Mouse (Mus musculus) cerebellum, adult 2 months (tissue): ENCODE measurements around the gene Moap1. TPM values are rescaled to one million over a fixed set of nuclear protein-coding genes. Genes with fewer than 3 reads are reported as not detected.

Experiments
- DNase-seq, 2 experiments: peaks; one replicate each; pipeline ENCODE4 v3.0.0; 2021
- H3K27ac ChIP-seq: fragments of 200-500 bp; 2 replicates; pipeline ENCODE4 v1.5.1; 2012; ENCODE audit warnings: low read length, control low read depth, inconsistent platforms; ENCODE audit not compliant: insufficient read depth
- H3K27me3 ChIP-seq: fragments of 200-500 bp; 2 replicates; pipeline ENCODE4 v1.6.1; 2012; ENCODE audit warnings: inconsistent platforms, mild to moderate bottlenecking, low read length, moderate library complexity; ENCODE audit not compliant: control insufficient read depth, insufficient read depth
- H3K4me1 ChIP-seq: fragments of 200-500 bp; 2 replicates; pipeline ENCODE4 v1.6.1; 2011; ENCODE audit warnings: low read length; ENCODE audit not compliant: control insufficient read depth, insufficient read depth
- H3K4me3 ChIP-seq: fragments of 200-500 bp; replicated peaks from 2 replicates; pipeline ENCODE3; 2011; ENCODE audit warnings: mild to moderate bottlenecking, low read depth, low read length, control low read depth; ENCODE audit not compliant: insufficient read depth
- CTCF ChIP-seq: fragments of 200-500 bp; IDR thresholded peaks from 2 replicates; pipeline ENCODE4 v1.5.1; 2011; ENCODE audit warnings: low read depth, mild to moderate bottlenecking, control low read depth, low read length, moderate library complexity, borderline replicate concordance; ENCODE audit not compliant: insufficient read depth
- POLR2A ChIP-seq: fragments of 200-500 bp; IDR thresholded peaks from 2 replicates; pipeline ENCODE4 v1.6.1; 2011; ENCODE audit warnings: low read length, control low read depth, borderline replicate concordance; ENCODE audit not compliant: insufficient read depth
- WGBS: fragments of 180-500 bp; shearing (Covaris S2); methylation state at CpG from one replicate; pipeline ENCODE4 v1.1.7; 2018; 5-methylcytosine and 5-hydroxymethylcytosine counted together
- polyA plus RNA-seq: library from polyadenylated mRNA; depleted of rRNA; stranded (reverse); fragments of >200 nt; gene quantifications from 2 replicates; pipeline ENCODE4 v1.2.3, GENCODE M21; 2012

The Moap1 gene
- polyA plus RNA-seq, 1 experiment = 11.9 TPM

GRCm38 (mm10) chr12:102757689-102758402, 14.4 kb upstream of the Moap1 start, which contains the start of the genes Gm28051, Gon7 and Ubr7:
TSS of gene Gm28051 (minus strand) at chr12:102757765.
TSS of gene Gon7 (minus strand) at chr12:102757803.
TSS of gene Ubr7 (plus strand) at chr12:102757967.
- WGBS = under 1% methylated on average over 73 of the region's 73 CpGs
- peak within 1 kb of the TSS; percentile 88 for H3K4me3 ChIP-seq
- peak; percentile 96 to 97 for DNase-seq
- 0 out of 2 replicates have a peak within 1 kb of the TSS, but pooled peaks have one; percentile 23 for H3K27ac ChIP-seq
- H3K4me1 ChIP-seq = peaks cover 5% of the 10 kb centered on the region
- TF ChIP-seq POLR2A = peak; percentile 67
- no peak for TF ChIP-seq CTCF
- no peaks in the 10 kb centered on the region for H3K27me3 ChIP-seq

- Histone ChIP-seq H3K27me3 (no peaks in the 10 kb centered on the region), H3K4me1 (peaks cover 5% of the 10 kb centered on the region), H3K4me3 (peak overlapping the region; percentile 88), H3K27ac (0 out of 2 replicates have a peak overlapping the region, but pooled peaks have one; percentile 20)
- TF ChIP-seq POLR2A (no peak), CTCF (no peak)
- DNase-seq = no peak
- WGBS = 1% methylated on average over 46 of the region's 46 CpGs
Measured at GRCm38 (mm10) chr12:102757055-102757688, 13.7 kb upstream of the Moap1 start.

DNA sequence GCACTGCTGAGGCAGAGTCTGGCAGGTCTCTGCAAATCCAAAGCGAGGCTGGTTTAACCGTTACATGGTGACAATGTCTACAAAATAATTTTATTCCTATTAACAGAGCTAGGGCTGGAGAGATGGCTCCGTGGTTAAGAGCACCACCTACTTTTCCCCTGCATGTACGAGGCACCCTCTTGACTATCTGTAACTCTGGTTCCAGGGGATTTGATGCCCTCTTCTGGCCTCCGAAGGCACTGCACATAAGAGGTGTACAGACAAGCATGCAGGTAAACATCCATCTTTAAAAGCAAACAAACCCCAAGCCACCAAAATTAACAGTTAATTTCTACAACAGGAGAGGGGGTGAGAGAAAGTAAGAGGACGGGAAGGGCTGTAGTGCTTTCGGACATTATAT, 12.8 kb upstream of the Moap1 start:
- 81% methylated on average over 7 of the region's 7 CpGs for WGBS
- TF ChIP-seq CTCF (peak; percentile 28; the same call in 1 of the 2 replicates), POLR2A (no peak)
- H3K4me3 ChIP-seq = no peak overlapping the region
- no peak overlapping the region for H3K27ac ChIP-seq
- no peak for DNase-seq
- H3K27me3 ChIP-seq = no peaks in the 10 kb centered on the region
- H3K4me1 ChIP-seq = peaks cover 5% of the 10 kb centered on the region

GRCm38 (mm10) chr12:102748256-102748655, 4.8 kb upstream of the Moap1 start:
- Histone ChIP-seq H3K4me3 (no peak overlapping the region), H3K27ac (no peak overlapping the region), H3K4me1 (no peaks in the 10 kb centered on the region; the same call in 1 of the 2 replicates), H3K27me3 (no peaks in the 10 kb centered on the region)
- no peak for DNase-seq
- WGBS = 85% methylated on average over 3 of the region's 3 CpGs
- TF ChIP-seq POLR2A = no peak
- no peak for TF ChIP-seq CTCF

DNA sequence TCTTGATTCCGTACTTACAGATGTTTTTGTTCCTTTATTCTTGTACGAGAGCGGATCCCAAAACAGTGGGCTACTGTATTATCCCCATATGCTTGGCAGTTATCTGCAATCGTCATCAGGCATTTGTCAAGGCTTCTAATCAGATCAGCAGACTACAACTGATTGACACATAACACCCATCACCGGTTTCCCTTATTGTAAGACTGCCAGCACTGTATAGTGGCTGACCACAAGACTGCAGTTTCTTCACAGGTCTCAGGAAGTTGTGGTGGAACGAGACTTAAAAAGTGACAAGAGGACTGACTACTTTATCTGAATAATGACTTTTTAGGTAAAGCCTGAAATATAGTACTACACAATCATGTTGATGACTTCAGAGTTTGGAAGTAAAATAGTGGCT, 1.4 kb upstream of the Moap1 start:
- 43% methylated on average over 6 of the region's 6 CpGs for WGBS
- Histone ChIP-seq H3K27ac (no peak overlapping the region), H3K4me3 (no peak overlapping the region), H3K4me1 (no peaks in the 10 kb centered on the region; the same call in 1 of the 2 replicates), H3K27me3 (no peaks in the 10 kb centered on the region)
- no peak for TF ChIP-seq POLR2A
- TF ChIP-seq CTCF = no peak
- no peak for DNase-seq

DNA sequence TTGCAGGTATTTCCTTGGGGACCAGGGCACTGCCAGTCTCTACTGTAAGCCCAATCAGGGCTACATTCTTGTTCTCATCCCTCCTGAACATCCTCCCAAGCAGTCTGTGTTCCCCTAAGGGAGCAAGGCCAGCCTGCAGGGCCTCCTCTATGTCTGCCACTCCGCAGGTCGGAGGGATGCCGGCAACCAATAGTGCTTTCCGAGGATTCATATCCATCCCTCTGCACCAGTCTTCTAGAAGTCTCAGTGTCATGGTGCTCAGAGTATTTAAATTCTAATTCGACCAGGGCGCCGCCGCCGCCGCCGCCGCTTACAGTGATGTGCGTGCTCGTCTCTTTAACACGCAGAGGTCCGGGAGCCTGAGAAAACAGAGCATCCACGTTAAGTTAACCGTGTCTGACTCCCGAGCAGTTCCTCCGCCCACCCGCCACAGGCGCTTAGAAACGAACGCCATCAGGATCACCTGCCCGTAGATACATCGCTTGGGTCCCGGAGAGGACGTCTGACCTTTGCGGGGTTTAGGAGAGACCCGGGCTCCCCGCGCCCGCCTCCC, 349 bp downstream of the Moap1 start:
- Histone ChIP-seq H3K27ac (peak overlapping the region; percentile 93), H3K27me3 (no peaks in the 10 kb centered on the region), H3K4me3 (peak overlapping the region; percentile 95), H3K4me1 (no peaks in the 10 kb centered on the region; the same call in 1 of the 2 replicates)
- no peak for DNase-seq
- TF ChIP-seq CTCF (no peak), POLR2A (no peak)
- under 1% methylated on average over 33 of the region's 33 CpGs for WGBS

GRCm38 (mm10) chr12:102742056-102742455, 1.4 kb downstream of the Moap1 start:
- 89% methylated on average over 7 of the region's 7 CpGs for WGBS
- Histone ChIP-seq H3K4me1 (no peaks in the 10 kb centered on the region; the same call in 1 of the 2 replicates), H3K27ac (no peak overlapping the region), H3K4me3 (no peak overlapping the region), H3K27me3 (no peaks in the 10 kb centered on the region)
- TF ChIP-seq POLR2A = no peak
- TF ChIP-seq CTCF = no peak
- DNase-seq = no peak
